Mouse (Mus musculus) heart, postnatal 0 days (tissue): ENCODE data around the gene Pla2g15. TPM values are rescaled to one million over a fixed set of nuclear protein-coding genes. Genes with fewer than 3 reads are reported as not detected.

ENCODE experiments used
- ATAC-seq: fragments of 200-750 bp; cut with Nextera tagmentation; 2 replicates; pipeline ENCODE4 v1.8.0; 2017; ENCODE audit warnings: low read depth, moderate number of reproducible peaks, moderate library complexity; ENCODE audit not compliant: insufficient read depth
- DNase-seq: peaks from one replicate; pipeline ENCODE4 v3.0.0-alpha.2; 2016; ENCODE audit warnings: low spot score
- H3K27ac ChIP-seq: fragments of 300-500 bp; sonication (generic); 2 replicates; pipeline ENCODE4 v1.5.1; 2014; ENCODE audit warnings: low read depth, mild to moderate bottlenecking
- H3K27me3 ChIP-seq: fragments of 300-500 bp; sonication (generic); 2 replicates; pipeline ENCODE4 v1.6.1; 2014; ENCODE audit warnings: low read length, mixed read lengths; ENCODE audit not compliant: control insufficient read depth, insufficient read depth
- H3K36me3 ChIP-seq: fragments of 300-500 bp; sonication (generic); replicated peaks from 2 replicates; pipeline ENCODE4 v1.6.1; 2014; ENCODE audit warnings: low read length, mixed read lengths; ENCODE audit not compliant: control insufficient read depth, insufficient read depth
- H3K4me1 ChIP-seq: fragments of 300-500 bp; sonication (generic); 2 replicates; pipeline ENCODE4 v1.6.1; 2014; ENCODE audit warnings: antibody characterized with exemption; ENCODE audit not compliant: control insufficient read depth, insufficient read depth
- H3K4me2 ChIP-seq: fragments of 300-500 bp; sonication (generic); 2 replicates; pipeline ENCODE4 v1.6.1; 2014; ENCODE audit warnings: low read depth, mild to moderate bottlenecking, low read length, moderate library complexity
- H3K4me3 ChIP-seq: fragments of 300-500 bp; sonication (generic); 2 replicates; pipeline ENCODE4 v1.5.1; 2014; ENCODE audit warnings: low read depth, low read length
- H3K9ac ChIP-seq: fragments of 300-500 bp; sonication (generic); replicated peaks from 2 replicates; pipeline ENCODE4 v1.6.1; 2014; ENCODE audit warnings: low read depth, low read length, mixed read lengths
- H3K9me3 ChIP-seq: fragments of 300-500 bp; sonication (generic); replicated peaks from 2 replicates; pipeline ENCODE4 v1.6.1; 2016; ENCODE audit warnings: low read length; ENCODE audit not compliant: control insufficient read depth
- CTCF ChIP-seq: IDR thresholded peaks from 2 replicates; pipeline ENCODE4 v1.5.1; 2016; ENCODE audit warnings: antibody characterized with exemption, control low read depth, low read depth
- EP300 ChIP-seq: IDR thresholded peaks from 2 replicates; pipeline ENCODE4 v1.6.1; 2016; ENCODE audit warnings: antibody characterized with exemption, low read depth
- WGBS: fragments of 180-500 bp; shearing (Covaris S2); extraction: QIAGEN DNeasy Blood & Tissue Kit; methylation state at CpG from one replicate; pipeline ENCODE4 v1.1.7; 2014; 5-methylcytosine and 5-hydroxymethylcytosine counted together
- polyA plus RNA-seq: library from polyadenylated mRNA; unstranded; fragments of >200 nt; fragmentation: Nextera tagmentation; extraction: Ambion mirVana; gene quantifications from 2 replicates; pipeline ENCODE4 v1.2.1, GENCODE M21; 2015
- total RNA-seq: library from RNA; depleted of rRNA; stranded (reverse); fragments of >200 nt; gene quantifications from 2 replicates; pipeline ENCODE4 v1.2.3, GENCODE M21; 2014; ENCODE audit warnings: low replicate concordance

Pla2g15 gene
- total and polyA plus RNA-seq, 2 experiments from 2014 or later, result 4.7 to 5.0 TPM

DNA sequence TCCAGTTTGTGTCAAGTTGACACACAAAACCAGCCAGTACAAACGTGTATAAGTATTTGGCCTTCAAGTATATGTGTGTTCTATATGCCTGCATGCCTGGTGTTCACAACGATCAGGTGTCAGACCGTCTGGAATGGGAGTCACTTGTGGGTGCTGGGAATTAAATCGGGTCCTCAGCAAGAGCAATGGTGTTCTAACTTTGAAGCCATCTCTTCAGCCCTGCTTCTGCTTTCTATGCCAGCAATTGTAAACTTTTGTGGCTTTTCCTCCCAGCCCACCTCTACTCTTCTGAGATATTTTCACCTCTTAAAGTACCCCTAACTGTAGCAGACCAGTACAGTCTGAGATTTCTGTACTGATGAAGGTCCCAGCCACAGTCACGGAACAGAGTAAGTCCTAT, 10.0 kb upstream of the Pla2g15 start:
- 65% methylated on average over 5 of the region's 5 CpGs for WGBS
- TF ChIP-seq EP300 (no peak), CTCF (no peak)
- Histone ChIP-seq H3K9ac (no peak overlapping the region), H3K9me3 (no peaks in the 10 kb centered on the region), H3K4me1 (peaks cover 18% of the 10 kb centered on the region), H3K27me3 (peaks cover 19% of the 10 kb centered on the region), H3K27ac (no peak overlapping the region), H3K4me3 (no peak overlapping the region), H3K4me2 (no peak overlapping the region), H3K36me3 (no peaks in the 10 kb centered on the region)
- ATAC-seq (no peak), DNase-seq (no peak)

DNA sequence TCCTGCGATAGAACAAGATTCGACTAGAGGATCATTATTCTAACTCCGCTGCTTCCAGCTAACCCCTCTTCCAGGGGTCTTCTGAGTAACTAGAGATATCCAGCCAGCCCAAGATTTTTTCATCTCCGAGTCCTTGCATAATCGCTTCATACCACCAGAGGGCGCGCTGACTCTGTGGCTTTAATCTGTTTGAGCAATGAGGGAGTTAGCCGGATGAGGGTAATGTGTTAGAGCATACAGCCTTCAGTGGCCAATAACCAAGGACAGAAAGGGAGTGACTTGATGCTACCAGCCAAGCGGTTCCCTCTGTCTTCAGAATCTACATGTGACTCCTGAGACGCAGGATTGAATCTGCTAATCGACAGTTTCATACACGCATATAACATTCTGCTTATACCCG, 9.4 kb upstream of the Pla2g15 start:
- no peak overlapping the region for H3K9ac ChIP-seq
- no peak overlapping the region for H3K27ac ChIP-seq
- peaks cover 18% of the 10 kb centered on the region for H3K4me1 ChIP-seq
- H3K9me3 ChIP-seq, result no peaks in the 10 kb centered on the region
- TF ChIP-seq CTCF (peak; percentile 98), EP300 (no peak)
- H3K36me3 ChIP-seq, result no peaks in the 10 kb centered on the region
- H3K4me2 ChIP-seq, result no peak overlapping the region
- H3K27me3 ChIP-seq, result peaks cover 13% of the 10 kb centered on the region
- 13% methylated on average over 13 of the region's 13 CpGs for WGBS
- DNase-seq (peak; percentile 83), ATAC-seq (peak; percentile 55; the same call in 1 of the 2 replicates)
- H3K4me3 ChIP-seq, result no peak overlapping the region

DNA sequence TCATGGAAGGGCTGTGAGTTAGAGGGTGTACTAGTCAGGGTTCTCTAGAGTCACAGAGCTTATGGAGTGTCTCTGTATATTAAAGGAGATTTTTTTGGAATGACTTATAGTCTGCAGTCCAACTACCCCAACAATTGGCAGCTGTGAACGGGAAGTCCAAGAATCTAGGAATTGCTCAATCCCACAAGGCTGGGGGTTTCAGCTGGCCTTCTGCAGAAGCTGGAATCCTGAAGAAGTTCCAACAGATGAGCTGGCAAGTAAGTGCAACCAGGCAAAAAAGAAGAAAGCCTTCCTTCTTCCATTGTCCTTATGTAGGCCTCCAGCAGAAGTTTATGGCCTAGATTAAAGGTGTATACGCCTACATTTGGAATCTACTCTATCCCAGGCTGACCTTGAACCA, 4.9 kb upstream of the Pla2g15 start:
- Histone ChIP-seq H3K27ac (no peak overlapping the region), H3K9ac (no peak overlapping the region), H3K4me2 (no peak overlapping the region), H3K4me1 (0 out of 2 replicates have a peak, but pooled peaks cover under 1% of the 10 kb centered on the region), H3K36me3 (no peaks in the 10 kb centered on the region), H3K9me3 (no peaks in the 10 kb centered on the region), H3K4me3 (no peak overlapping the region), H3K27me3 (no peaks in the 10 kb centered on the region)
- no peak for TF ChIP-seq EP300
- no peak for TF ChIP-seq CTCF
- WGBS, result 78% methylated on average over 2 of the region's 2 CpGs
- DNase-seq (no peak), ATAC-seq (no peak)

DNA sequence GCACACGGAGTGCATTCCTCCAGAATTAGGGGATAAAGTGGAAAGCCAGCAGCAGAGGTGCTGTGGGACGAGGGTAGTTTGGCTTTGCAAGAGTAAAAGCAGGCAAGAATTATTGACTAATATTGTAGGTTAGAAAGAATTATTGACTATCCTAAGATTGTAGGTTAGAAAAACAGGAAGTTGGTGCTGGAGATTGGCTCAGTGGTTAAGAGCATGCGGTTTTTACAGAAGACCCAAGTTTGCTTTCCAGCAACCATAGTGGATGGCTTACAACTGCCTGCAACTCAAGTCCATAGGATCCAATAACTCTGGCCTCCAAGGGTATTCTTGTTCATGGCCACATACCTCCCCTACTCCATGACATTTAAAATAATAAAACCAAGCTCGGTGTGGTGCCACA, 4.2 kb upstream of the Pla2g15 start:
- H3K4me3 ChIP-seq, result no peak overlapping the region
- H3K4me1 ChIP-seq, result peaks cover 7% of the 10 kb centered on the region
- no peaks in the 10 kb centered on the region for H3K27me3 ChIP-seq
- WGBS, result 88% methylated on average over 4 of the region's 4 CpGs
- no peak for ATAC-seq
- DNase-seq, result no peak
- H3K36me3 ChIP-seq, result no peaks in the 10 kb centered on the region
- no peaks in the 10 kb centered on the region for H3K9me3 ChIP-seq
- TF ChIP-seq EP300 (no peak), CTCF (no peak)
- no peak overlapping the region for H3K4me2 ChIP-seq
- no peak overlapping the region for H3K9ac ChIP-seq
- no peak overlapping the region for H3K27ac ChIP-seq

GRCm38 (mm10) chr8:106147868-106148565, 2.2 kb upstream of the Pla2g15 start:
- no peak for DNase-seq
- 68% methylated on average over 6 of the region's 6 CpGs for WGBS

DNA sequence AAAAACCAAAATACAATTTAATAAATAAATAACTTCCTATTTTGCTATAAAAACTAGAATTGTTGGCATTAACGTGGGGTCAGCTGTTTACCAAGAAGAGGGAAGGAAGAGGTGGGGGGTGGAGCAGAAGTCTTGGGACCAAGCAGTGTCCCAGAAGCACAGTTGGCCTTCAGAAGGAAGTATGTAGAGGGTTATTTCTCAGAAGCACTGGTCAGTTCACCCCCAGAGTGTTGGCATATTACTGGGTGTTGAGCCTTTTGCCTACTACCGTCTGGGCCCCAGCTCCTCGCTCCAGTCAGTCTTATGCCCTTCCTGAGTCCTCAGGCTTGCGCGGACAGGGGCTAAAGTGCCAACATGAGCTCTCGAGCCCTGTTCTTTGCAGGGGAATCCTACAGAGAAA, 1.2 kb upstream of the Pla2g15 start:
- Histone ChIP-seq H3K4me2 (no peak overlapping the region), H3K27me3 (no peaks in the 10 kb centered on the region), H3K36me3 (no peaks in the 10 kb centered on the region), H3K4me3 (no peak overlapping the region), H3K4me1 (peaks cover 8% of the 10 kb centered on the region), H3K9ac (no peak overlapping the region), H3K9me3 (no peaks in the 10 kb centered on the region), H3K27ac (no peak overlapping the region)
- DNase-seq, result no peak
- 82% methylated on average over 6 of the region's 6 CpGs for WGBS
- TF ChIP-seq CTCF, result no peak
- no peak for TF ChIP-seq EP300
- ATAC-seq, result no peak

More at GRCm38 (mm10) chr8:106147868-106148565, 2.2 kb upstream of the Pla2g15 start:
- no peaks in the 10 kb centered on the region for H3K9me3 ChIP-seq
- ATAC-seq, result no peak
- H3K4me3 ChIP-seq, result no peak overlapping the region
- H3K36me3 ChIP-seq, result no peaks in the 10 kb centered on the region
- no peak overlapping the region for H3K27ac ChIP-seq
- peaks cover 8% of the 10 kb centered on the region for H3K4me1 ChIP-seq
- H3K9ac ChIP-seq, result no peak overlapping the region
- TF ChIP-seq CTCF (no peak), EP300 (no peak)
- H3K27me3 ChIP-seq, result no peaks in the 10 kb centered on the region
- no peak overlapping the region for H3K4me2 ChIP-seq
